Mouse (Mus musculus) bone marrow macrophage, adult 2 months (primary cell): ENCODE measurements around the gene Mboat2.

Experiments
- CTCF ChIP-seq: IDR thresholded peaks from 2 replicates; pipeline ENCODE4 v1.5.1; 2012; ENCODE audit warnings: low read depth, mild to moderate bottlenecking, low read length, moderate library complexity
- POLR2A ChIP-seq: IDR thresholded peaks from 2 replicates; pipeline ENCODE4 v1.6.1; 2012; ENCODE audit warnings: mild to moderate bottlenecking, low read depth, low read length, borderline replicate concordance

DNA sequence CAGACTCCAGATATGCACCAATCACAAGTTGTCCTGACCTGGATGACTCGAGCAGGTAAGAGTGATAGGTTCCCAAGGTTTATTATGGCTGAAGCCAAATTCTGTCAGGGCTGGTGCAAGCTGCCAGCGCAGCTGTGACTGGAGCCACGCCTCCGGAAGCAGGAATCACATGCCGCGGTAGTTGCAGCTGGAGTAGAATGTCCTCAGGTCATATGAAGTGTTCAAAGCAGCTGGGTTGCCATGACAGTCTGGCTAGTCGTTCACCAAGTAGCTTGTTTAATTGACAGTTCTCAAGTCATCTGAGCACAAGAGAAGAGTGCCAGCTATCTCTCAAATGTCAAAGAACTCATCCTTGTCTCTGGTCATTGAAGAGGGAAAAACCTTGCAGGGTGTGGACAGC lies 28.7 kb downstream of the Mboat2 start:
- no peak for TF ChIP-seq CTCF
- no peak for TF ChIP-seq POLR2A
